Mouse (Mus musculus) liver, embryonic 11.5 days (tissue): Measurements from ENCODE around the gene Triap1. TPM values are rescaled to one million over a fixed set of nuclear protein-coding genes. Genes with fewer than 3 reads are reported as not detected.

Experiments
- ATAC-seq: fragments of 200-750 bp; cut with Nextera tagmentation; replicated peaks from 2 replicates; pipeline ENCODE4 v1.8.0; 2017; ENCODE audit warnings: moderate number of reproducible peaks, mild to moderate bottlenecking, moderate TSS enrichment, moderate library complexity; ENCODE audit not compliant: low FRiP score
- DNase-seq: peaks from one replicate; pipeline ENCODE4 v3.0.0-alpha.2; 2017; ENCODE audit warnings: low spot score
- H3K27ac ChIP-seq: fragments of 300-500 bp; sonication (generic); 2 replicates; pipeline ENCODE4 v1.5.1; 2014; ENCODE audit warnings: mild to moderate bottlenecking, low read depth, low read length, control low read depth
- H3K27me3 ChIP-seq: fragments of 300-500 bp; sonication (generic); replicated peaks from 2 replicates; pipeline ENCODE4 v1.6.1; 2014; ENCODE audit warnings: low read length, mixed read lengths; ENCODE audit not compliant: control insufficient read depth, insufficient read depth
- H3K36me3 ChIP-seq: fragments of 300-500 bp; sonication (generic); 2 replicates; pipeline ENCODE4 v1.6.1; 2014; ENCODE audit warnings: mild to moderate bottlenecking, low read length, moderate library complexity, mixed read lengths; ENCODE audit not compliant: control insufficient read depth, insufficient read depth
- H3K4me1 ChIP-seq: fragments of 300-500 bp; sonication (generic); replicated peaks from 2 replicates; pipeline ENCODE4 v1.6.1; 2014; ENCODE audit warnings: low read length, mixed read lengths; ENCODE audit not compliant: control insufficient read depth, insufficient read depth
- H3K4me2 ChIP-seq: fragments of 300-500 bp; sonication (generic); 2 replicates; pipeline ENCODE4 v1.6.1; 2014; ENCODE audit warnings: mild to moderate bottlenecking, control low read depth, moderate library complexity
- H3K4me3 ChIP-seq: fragments of 300-500 bp; sonication (generic); 2 replicates; pipeline ENCODE4 v1.5.1; 2014; ENCODE audit warnings: low read depth, low read length, control low read depth
- H3K9ac ChIP-seq: fragments of 300-500 bp; sonication (generic); 2 replicates; pipeline ENCODE4 v1.6.1; 2014; ENCODE audit warnings: low read depth, low read length, control low read depth
- H3K9me3 ChIP-seq: fragments of 300-500 bp; sonication (generic); 2 replicates; pipeline ENCODE4 v1.6.1; 2016; ENCODE audit warnings: low read length, inconsistent platforms, mixed read lengths; ENCODE audit not compliant: control insufficient read depth
- WGBS: fragments of 180-500 bp; shearing (Covaris S2); extraction: QIAGEN DNeasy Blood & Tissue Kit; methylation state at CpG from one replicate; pipeline ENCODE4 v1.1.7; 2014; 5-methylcytosine and 5-hydroxymethylcytosine counted together
- polyA plus RNA-seq: library from polyadenylated mRNA; unstranded; fragments of >200 nt; fragmentation: Nextera tagmentation; extraction: Ambion mirVana; gene quantifications from 2 replicates; pipeline ENCODE4 v1.2.1, GENCODE M21; 2014

Triap1 gene
- polyA plus RNA-seq, 1 experiment from 2014 or later, result 59.6 TPM

GRCm38 (mm10) chr5:115327610-115328548, 13.1 kb upstream of the Triap1 start:
- ATAC-seq (peak; percentile 19; the same call in 1 of the 2 replicates), DNase-seq (peak; percentile 47)
- Histone ChIP-seq H3K27ac (peak overlapping the region; percentile 94), H3K4me1 (peaks cover 44% of the 10 kb centered on the region), H3K4me2 (peak overlapping the region; percentile 91), H3K4me3 (peak overlapping the region; percentile 77), H3K36me3 (peaks cover 33% of the 10 kb centered on the region), H3K9ac (peak overlapping the region; percentile 98), H3K9me3 (no peaks in the 10 kb centered on the region), H3K27me3 (no peaks in the 10 kb centered on the region)
- under 1% methylated on average over 54 of the region's 55 CpGs for WGBS

- Histone ChIP-seq H3K4me1 (peaks cover 59% of the 10 kb centered on the region), H3K4me2 (no peak overlapping the region), H3K27ac (0 out of 2 replicates have a peak overlapping the region, but pooled peaks have one; percentile 30), H3K27me3 (no peaks in the 10 kb centered on the region), H3K9ac (no peak overlapping the region), H3K4me3 (no peak overlapping the region), H3K9me3 (no peaks in the 10 kb centered on the region), H3K36me3 (peaks cover 54% of the 10 kb centered on the region)
- ATAC-seq (no peak), DNase-seq (no peak)
- 84% methylated on average over 9 of the region's 9 CpGs for WGBS
Measured at GRCm38 (mm10) chr5:115330955-115331354, 10.1 kb upstream of the Triap1 start.

DNA sequence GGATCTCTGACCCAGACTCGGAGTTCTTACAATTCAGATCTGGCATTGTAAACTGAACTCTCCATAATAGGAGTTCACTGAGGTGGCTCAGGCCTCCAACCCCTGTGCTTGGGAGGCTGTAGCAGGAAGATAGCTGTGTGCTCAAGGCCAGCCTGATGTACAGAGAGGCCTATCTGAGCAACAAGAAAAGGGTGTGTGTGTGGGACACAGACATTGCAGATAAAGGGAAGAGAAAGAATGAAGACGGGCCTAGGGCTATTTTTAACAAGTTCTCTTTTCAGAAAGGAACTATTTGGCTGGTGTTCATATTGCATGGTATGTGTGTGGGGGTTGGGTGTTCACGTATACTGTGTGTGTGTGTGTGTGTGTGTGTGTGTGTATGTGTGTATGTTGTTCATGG, 7.4 kb upstream of the Triap1 start:
- peak; percentile 97 for ATAC-seq
- H3K4me1 ChIP-seq, result peaks cover 51% of the 10 kb centered on the region

DNA sequence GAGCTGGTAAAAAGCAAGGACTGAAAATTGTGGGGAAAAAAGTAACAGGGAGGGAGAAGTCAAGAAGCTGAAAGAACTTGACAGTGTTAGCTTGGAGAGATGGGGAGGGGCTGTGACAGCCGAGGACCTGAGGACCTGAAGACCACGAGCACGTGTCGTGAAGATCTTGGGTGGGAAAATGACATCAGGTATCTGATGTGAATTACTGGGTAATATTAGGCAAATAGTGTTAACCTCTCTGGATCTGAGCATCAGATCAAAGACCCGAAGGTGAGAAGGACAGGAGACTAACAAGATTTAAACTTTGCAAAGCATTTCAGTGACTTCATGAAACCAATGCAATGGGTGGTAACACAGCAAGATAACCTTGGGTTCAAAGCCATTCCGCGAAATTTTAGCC, 1.0 kb upstream of the Triap1 start:
- H3K4me3 ChIP-seq, result peak overlapping the region; percentile 93
- H3K4me1 ChIP-seq, result peaks cover 20% of the 10 kb centered on the region
- WGBS, result 12% methylated on average over 7 of the region's 7 CpGs
- DNase-seq (no peak), ATAC-seq (no peak)
- peaks cover 27% of the 10 kb centered on the region for H3K36me3 ChIP-seq
- peak overlapping the region; percentile 85 for H3K4me2 ChIP-seq
- H3K9ac ChIP-seq, result peak overlapping the region; percentile 95
- no peaks in the 10 kb centered on the region for H3K27me3 ChIP-seq
- H3K27ac ChIP-seq, result no peak overlapping the region
- no peaks in the 10 kb centered on the region for H3K9me3 ChIP-seq

More for the DNA sequence above, 7.4 kb upstream of the Triap1 start:
- WGBS, result 40% methylated on average over 3 of the region's 3 CpGs
- no peak for DNase-seq
- H3K27ac ChIP-seq, result peak overlapping the region; percentile 89
- no peaks in the 10 kb centered on the region for H3K27me3 ChIP-seq
- H3K4me3 ChIP-seq, result peak overlapping the region; percentile 29; the same call in 1 of the 2 replicates
- H3K36me3 ChIP-seq, result peaks cover 56% of the 10 kb centered on the region
- 0 out of 2 replicates have a peak overlapping the region, but pooled peaks have one; percentile 27 for H3K9ac ChIP-seq
- H3K4me2 ChIP-seq, result peak overlapping the region; percentile 53
- H3K9me3 ChIP-seq, result no peaks in the 10 kb centered on the region

DNA sequence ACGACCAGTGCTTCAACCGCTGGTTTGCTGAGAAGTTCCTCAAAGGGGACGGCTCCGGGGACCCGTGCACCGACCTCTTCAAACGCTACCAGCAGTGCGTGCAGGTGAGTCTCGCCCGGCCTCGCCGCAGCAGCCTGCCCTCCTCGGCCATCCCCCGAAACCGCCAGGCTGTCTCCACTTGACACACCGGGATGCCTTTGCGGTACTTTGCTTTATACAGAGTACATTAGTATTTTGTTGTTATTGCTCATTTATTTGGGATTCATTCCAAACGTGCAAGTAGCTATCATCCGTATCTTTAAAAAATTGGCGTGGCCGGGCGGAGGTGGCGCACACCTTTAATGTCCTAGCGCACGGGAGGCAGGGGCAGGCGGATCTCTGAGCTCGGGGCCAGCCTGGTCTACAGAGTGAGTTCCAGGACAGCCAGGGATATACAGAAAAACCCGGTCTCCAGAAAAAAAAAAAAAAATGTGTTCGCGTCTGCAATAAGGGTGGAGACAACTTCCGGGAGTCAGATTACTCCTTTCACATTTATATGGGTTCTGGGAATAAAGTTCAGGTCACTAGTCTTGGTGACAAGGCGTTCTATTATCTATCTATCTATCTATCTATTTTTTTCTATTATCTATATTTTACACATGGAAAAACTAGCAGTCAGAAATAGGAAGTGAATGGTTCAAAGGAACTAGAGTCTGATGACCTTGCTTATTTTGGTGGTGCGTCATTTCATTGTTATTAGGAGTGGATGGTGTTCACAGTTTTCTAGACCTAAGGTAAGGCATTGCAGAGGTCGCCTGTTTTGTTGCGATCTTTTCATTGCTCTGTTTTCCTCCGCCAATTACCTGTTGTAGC, 515 bp downstream of the Triap1 start:
- Histone ChIP-seq H3K36me3 (peaks cover 25% of the 10 kb centered on the region), H3K27me3 (no peaks in the 10 kb centered on the region), H3K4me3 (peak overlapping the region; percentile 93), H3K9ac (peak overlapping the region; percentile 95), H3K27ac (peak overlapping the region; percentile 48; the same call in 1 of the 2 replicates), H3K4me2 (peak overlapping the region; percentile 85), H3K9me3 (no peaks in the 10 kb centered on the region), H3K4me1 (peaks cover 20% of the 10 kb centered on the region)
- DNase-seq, result no peak
- peak; percentile 49 for ATAC-seq
- WGBS, result 7% methylated on average over 36 of the region's 36 CpGs

DNA sequence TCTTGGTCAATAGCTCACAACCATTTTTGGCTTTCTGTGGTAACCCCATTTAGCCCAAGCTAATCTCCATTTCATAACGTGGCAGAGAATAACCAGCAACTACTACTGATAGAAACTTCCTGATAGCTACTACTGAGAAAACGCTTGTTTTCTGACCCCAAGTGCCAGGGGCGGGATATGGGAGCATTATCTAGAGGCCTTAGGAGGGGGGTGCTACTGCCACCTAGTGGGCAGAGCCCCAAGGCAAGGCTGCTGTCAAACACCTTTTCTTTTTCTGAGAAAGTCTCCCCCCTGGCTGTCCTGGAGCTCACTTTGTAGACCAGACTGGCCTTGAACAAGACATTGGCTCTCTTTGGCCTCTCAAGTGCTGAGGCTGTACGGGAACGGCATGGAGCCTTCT, 6.5 kb downstream of the Triap1 start:
- Histone ChIP-seq H3K27me3 (no peaks in the 10 kb centered on the region), H3K9me3 (no peaks in the 10 kb centered on the region), H3K36me3 (peaks cover 25% of the 10 kb centered on the region), H3K4me1 (peaks cover 6% of the 10 kb centered on the region), H3K4me3 (peak overlapping the region; percentile 89), H3K9ac (peak overlapping the region; percentile 83), H3K27ac (peak overlapping the region; percentile 23), H3K4me2 (peak overlapping the region; percentile 70)
- peak; percentile 82 for DNase-seq
- WGBS, result 1% methylated on average over 5 of the region's 5 CpGs
- peak; percentile 66 for ATAC-seq

DNA sequence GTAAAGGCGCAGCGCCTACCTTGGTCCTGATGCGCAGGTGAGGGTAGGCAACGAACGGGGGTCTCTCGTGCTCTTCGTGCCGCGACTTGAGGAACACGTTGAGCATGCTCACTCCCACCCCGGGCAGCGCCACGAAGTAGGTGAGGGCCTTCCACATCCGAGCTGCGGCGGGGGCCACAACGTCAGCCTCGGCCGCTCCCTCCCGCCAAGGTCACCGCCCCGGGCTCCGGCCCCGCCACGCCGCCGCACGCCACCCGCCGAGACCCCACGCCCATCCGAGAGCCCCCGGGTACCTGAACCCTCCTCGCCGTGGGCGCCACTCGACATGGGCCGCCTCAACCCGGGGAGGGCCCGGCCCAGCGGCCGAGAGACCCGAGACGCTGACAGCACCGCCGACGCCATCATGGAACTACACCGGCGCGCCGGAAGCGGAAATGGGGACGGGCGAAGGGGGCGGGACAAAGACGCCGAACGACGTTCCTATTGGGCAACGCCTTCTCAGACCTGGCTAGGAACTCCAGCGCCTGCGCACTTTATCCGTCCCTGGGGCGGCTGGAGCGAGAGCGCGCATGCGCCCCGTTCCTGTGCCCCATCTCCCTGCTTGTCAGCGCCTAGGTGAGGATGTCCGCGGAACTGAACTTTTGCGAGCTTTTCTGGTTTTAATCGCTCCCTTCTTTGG, 7.7 kb downstream of the Triap1 start, which contains the start of gene Cox6a1:
Gene Cox6a1, minus strand, starts transcription at position 436 of the 679 bp plus-strand sequence.
- Histone ChIP-seq H3K4me3 (peak within 1 kb of the TSS; percentile 89), H3K36me3 (peaks cover 18% of the 10 kb centered on the region), H3K9ac (peak within 1 kb of the TSS; percentile 83), H3K9me3 (no peaks in the 10 kb centered on the region), H3K27me3 (no peaks in the 10 kb centered on the region), H3K27ac (peak within 1 kb of the TSS; percentile 52), H3K4me1 (peaks cover 6% of the 10 kb centered on the region), H3K4me2 (peak within 1 kb of the TSS; percentile 72)
- WGBS, result under 1% methylated on average over 74 of the region's 74 CpGs
- peak; percentile 93 for ATAC-seq
- DNase-seq, result peak; percentile 99

- DNase-seq (no peak), ATAC-seq (peak; percentile 53)
- Histone ChIP-seq H3K27ac (peak overlapping the region; percentile 46), H3K9ac (peak overlapping the region; percentile 60), H3K4me3 (peak overlapping the region; percentile 89), H3K9me3 (no peaks in the 10 kb centered on the region), H3K27me3 (no peaks in the 10 kb centered on the region), H3K4me1 (peaks cover 6% of the 10 kb centered on the region), H3K4me2 (peak overlapping the region; percentile 72), H3K36me3 (peaks cover 15% of the 10 kb centered on the region)
- 0% methylated on average over 18 of the region's 18 CpGs for WGBS
Measured at GRCm38 (mm10) chr5:115349225-115349555, 8.2 kb downstream of the Triap1 start.
